Mouse (Mus musculus) skeletal muscle tissue, postnatal 0 days (tissue): ENCODE data around the gene Cops4. TPM values are rescaled to one million over a fixed set of nuclear protein-coding genes. Genes with fewer than 3 reads are reported as not detected.

Experiments used
- microRNA-seq, 2 experiments: library from miRNA; unstranded; fragments of <30 nt; microRNA quantifications; one replicate each; pipeline ENCODE4; 2016
- polyA plus RNA-seq: library from polyadenylated mRNA; unstranded; fragments of >200 nt; fragmentation: Nextera tagmentation; extraction: Ambion mirVana; gene quantifications from 2 replicates; pipeline ENCODE4 v1.2.1, GENCODE M21; 2015

The Cops4 gene
- polyA plus RNA-seq: 158 and 166 TPM in 2 replicates

DNA sequence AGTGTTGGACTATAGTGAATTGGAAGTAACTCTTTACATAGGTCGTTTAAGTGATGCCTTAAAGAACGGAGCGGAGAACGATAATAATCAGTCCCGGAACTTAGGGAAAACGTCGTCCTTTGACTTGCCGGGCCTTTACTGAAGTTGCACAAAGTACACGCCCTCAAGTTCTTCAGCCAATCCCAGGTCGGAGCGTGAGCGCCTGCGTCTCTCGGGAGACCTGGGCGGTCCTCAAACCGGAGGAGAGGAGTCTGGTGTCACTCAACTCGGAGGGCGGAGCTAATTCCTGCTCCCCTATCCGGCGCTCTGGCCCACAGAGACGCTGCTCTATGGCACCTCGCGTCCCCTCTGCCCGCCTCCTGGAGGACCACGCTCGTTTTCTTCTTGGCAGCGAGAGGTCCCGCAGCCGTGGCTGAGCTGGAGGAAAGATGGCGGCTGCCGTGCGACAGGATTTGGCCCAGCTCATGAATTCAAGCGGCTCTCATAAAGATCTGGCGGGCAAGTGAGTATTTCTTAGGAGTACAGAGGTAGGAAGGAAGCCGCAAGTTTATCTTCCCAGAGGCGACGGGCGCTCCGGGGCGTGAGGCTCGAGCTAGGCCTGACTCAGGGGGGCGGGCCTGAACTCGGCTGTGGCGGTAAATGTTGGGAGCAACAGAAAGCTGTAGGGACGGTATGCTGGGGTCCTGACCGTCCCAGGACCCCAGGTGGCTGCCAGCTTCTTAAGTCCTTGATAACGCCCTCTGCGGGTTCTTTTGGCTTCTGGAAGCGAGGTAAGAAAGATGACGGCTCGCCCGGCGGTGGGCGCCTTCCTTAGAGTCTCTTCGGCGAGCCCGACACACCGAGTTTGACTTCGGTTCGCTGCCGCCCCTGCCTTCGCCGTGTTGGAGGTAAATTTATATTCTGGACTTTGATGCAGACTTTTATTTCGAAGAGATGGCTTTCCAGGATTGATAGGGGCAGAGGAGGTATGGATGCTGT, at the start of gene Cops4:
Gene Cops4, plus strand, starts transcription at position 261 of the 978 bp plus-strand sequence.

DNA sequence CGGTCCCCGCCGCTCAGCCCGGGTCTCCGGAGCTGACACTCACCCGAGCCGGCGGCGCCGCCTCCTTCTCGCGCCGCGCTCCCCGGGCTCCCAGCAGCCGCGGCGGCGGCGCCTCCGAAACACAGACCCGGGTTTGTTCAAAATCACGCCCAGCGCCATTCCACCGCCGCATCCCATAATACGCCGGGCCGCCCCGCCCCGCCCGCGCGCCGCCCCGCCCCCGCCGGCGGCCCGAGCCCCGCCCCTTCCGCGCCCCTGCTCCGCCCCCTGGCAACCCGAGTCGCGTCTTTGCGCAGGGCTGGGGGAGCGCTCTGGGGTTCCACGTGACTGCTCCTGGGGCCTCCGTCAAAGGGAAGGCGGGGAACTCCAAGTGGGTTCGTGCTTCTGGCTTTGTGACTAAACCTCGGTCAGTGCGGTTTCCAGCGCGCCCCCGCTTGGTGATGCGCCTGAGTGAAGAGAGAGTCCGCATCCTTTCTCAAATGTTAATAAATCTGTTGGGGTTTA, 17.6 kb upstream of the Cops4 start, which contains the start of gene Lin54:
Gene Lin54, minus strand, starts transcription at position 182 of the 504 bp plus-strand sequence.

DNA sequence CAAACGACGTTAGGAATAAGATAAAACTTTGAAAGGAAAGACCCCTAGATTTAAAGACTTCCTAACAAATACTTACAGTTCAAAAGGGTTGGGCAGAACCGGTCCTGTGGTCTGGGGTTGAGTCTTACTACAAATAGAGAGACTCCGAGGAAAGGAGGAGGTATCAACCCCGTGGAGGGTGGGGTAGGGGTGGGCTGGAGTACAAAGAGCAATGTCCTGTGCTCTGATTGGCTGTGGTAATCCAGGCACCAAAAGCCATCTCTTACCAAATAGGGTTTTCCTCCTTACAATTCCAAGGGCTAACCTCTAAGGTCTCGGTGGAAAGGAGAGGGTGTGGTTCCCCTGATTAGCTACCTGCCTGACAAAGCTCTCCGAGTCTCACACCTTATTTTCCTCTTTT, 54.0 kb downstream of the Cops4 start, which contains the start of gene Plac8:
Gene Plac8, minus strand, starts transcription at position 177 of the 400 bp plus-strand sequence.

Small RNA genes within 50 kb of the gene (microRNA-seq; reads per million reads assigned to microRNA genes)
- gene Gm23222: 0 reads per million in 2 experiments

Other genes starting within 250 kb of the Cops4 start
- gene Sec31a, start 102.1 kb upstream of the Cops4 start, polyA plus RNA-seq: 90.7 and 104 TPM in 2 replicates
- 4.1 and 4.4 TPM in 2 replicates for gene Lin54, start 17.7 kb upstream of the Cops4 start, polyA plus RNA-seq
- gene Plac8, start 53.9 kb downstream of the Cops4 start, polyA plus RNA-seq: 15.0 and 15.4 TPM in 2 replicates
- gene Coq2, start 156.8 kb downstream of the Cops4 start, polyA plus RNA-seq: 37.3 and 37.7 TPM in 2 replicates
- 1.6 and 2.2 TPM in 2 replicates for gene Hpse, start 201.4 kb downstream of the Cops4 start, polyA plus RNA-seq